Mouse (Mus musculus) forebrain, embryonic 11.5 days (tissue): ENCODE measurements around the gene Ung. TPM values are rescaled to one million over a fixed set of nuclear protein-coding genes. Genes with fewer than 3 reads are reported as not detected.
A peak's percentile ranks its signal among the peaks of the same experiment; 100 is the strongest.

Source experiments
- ATAC-seq: fragments of 200-750 bp; cut with Nextera tagmentation; replicated peaks from 2 replicates; pipeline ENCODE4 v1.8.0; 2017; ENCODE audit warnings: moderate TSS enrichment; ENCODE audit not compliant: low FRiP score
- DNase-seq: peaks from one replicate; pipeline ENCODE4 v3.0.0-alpha.2; 2017; ENCODE audit warnings: low spot score
- H3K27ac ChIP-seq: fragments of 300-500 bp; sonication (generic); 2 replicates; pipeline ENCODE4 v1.5.1; 2014; ENCODE audit warnings: low read depth, low read length
- H3K27me3 ChIP-seq: fragments of 300-500 bp; sonication (generic); 2 replicates; pipeline ENCODE4 v1.6.1; 2014; ENCODE audit warnings: mild to moderate bottlenecking, low read length, mixed read lengths; ENCODE audit not compliant: control insufficient read depth, insufficient read depth
- H3K36me3 ChIP-seq: fragments of 300-500 bp; sonication (generic); 2 replicates; pipeline ENCODE4 v1.6.1; 2014; ENCODE audit warnings: mild to moderate bottlenecking, low read length, moderate library complexity, mixed read lengths; ENCODE audit not compliant: control insufficient read depth, insufficient read depth
- H3K4me1 ChIP-seq: fragments of 300-500 bp; sonication (generic); replicated peaks from 2 replicates; pipeline ENCODE4 v1.6.1; 2014; ENCODE audit warnings: low read length, mixed read lengths; ENCODE audit not compliant: control insufficient read depth, insufficient read depth
- H3K4me2 ChIP-seq: fragments of 300-500 bp; sonication (generic); 2 replicates; pipeline ENCODE4 v1.6.1; 2014; ENCODE audit warnings: low read depth, mild to moderate bottlenecking, low read length, moderate library complexity, mixed read lengths; ENCODE audit not compliant: severe bottlenecking
- H3K4me3 ChIP-seq: fragments of 300-500 bp; sonication (generic); 2 replicates; pipeline ENCODE4 v1.5.1; 2014; ENCODE audit warnings: low read depth, low read length
- H3K9ac ChIP-seq: fragments of 300-500 bp; sonication (generic); 2 replicates; pipeline ENCODE4 v1.6.1; 2014; ENCODE audit warnings: low read length
- H3K9me3 ChIP-seq: fragments of 300-500 bp; sonication (generic); 2 replicates; pipeline ENCODE4 v1.6.1; 2016; ENCODE audit warnings: low read length, mixed read lengths; ENCODE audit not compliant: control insufficient read depth
- WGBS: fragments of 180-500 bp; shearing (Covaris S2); extraction: QIAGEN DNeasy Blood & Tissue Kit; methylation state at CpG from one replicate; pipeline ENCODE4 v1.1.7; 2014; 5-methylcytosine and 5-hydroxymethylcytosine counted together
- polyA plus RNA-seq: library from polyadenylated mRNA; unstranded; fragments of >200 nt; fragmentation: Nextera tagmentation; extraction: Ambion mirVana; gene quantifications from 2 replicates; pipeline ENCODE4 v1.2.1, GENCODE M21; 2014

Ung gene
- 49.4 and 50.6 TPM in 2 replicates for polyA plus RNA-seq

- WGBS, result under 1% methylated on average over 29 of the region's 29 CpGs
Observed at GRCm38 (mm10) chr5:114130211-114130605, at the start of gene Ung. TSS of gene Ung (plus strand) at chr5:114130386.

DNA sequence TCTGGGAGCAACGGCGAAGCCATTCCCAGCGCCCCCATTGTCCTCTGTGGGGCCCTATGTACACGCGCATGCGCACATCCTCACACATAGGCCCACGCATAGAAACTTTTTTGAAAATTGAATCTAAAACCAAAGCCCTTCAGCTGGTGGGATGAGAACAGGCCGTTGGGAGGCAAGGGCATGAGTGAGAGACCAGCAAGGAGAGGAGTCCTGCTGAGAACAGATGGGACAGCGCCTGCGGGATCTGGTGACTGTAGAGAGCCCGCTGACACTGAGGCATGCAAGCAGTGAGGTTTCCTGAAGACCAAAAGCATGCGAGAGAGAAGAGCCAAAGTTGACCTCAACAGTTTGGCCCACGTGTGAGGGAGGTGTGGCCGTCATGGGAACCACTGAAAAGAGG, 44.7 kb upstream of the Ung start:
- Histone ChIP-seq H3K27me3 (no peaks in the 10 kb centered on the region), H3K4me3 (no peak overlapping the region), H3K9ac (no peak overlapping the region), H3K9me3 (no peaks in the 10 kb centered on the region), H3K27ac (no peak overlapping the region), H3K36me3 (no peaks in the 10 kb centered on the region), H3K4me2 (no peak overlapping the region), H3K4me1 (no peaks in the 10 kb centered on the region)
- DNase-seq, result no peak
- no peak for ATAC-seq
- WGBS, result 84% methylated on average over 14 of the region's 14 CpGs

More at GRCm38 (mm10) chr5:114130211-114130605, at the start of gene Ung:
- H3K4me1 ChIP-seq, result peaks cover 4% of the 10 kb centered on the region; the same call in 1 of the 2 replicates
- no peaks in the 10 kb centered on the region for H3K27me3 ChIP-seq
- DNase-seq (peak; percentile 89), ATAC-seq (peak; percentile 55)
- no peaks in the 10 kb centered on the region for H3K9me3 ChIP-seq
- H3K36me3 ChIP-seq, result no peaks in the 10 kb centered on the region; the same call in 1 of the 2 replicates
- H3K4me3 ChIP-seq, result peak within 1 kb of the TSS; percentile 76
- peak within 1 kb of the TSS; percentile 94 for H3K4me2 ChIP-seq
- H3K9ac ChIP-seq, result peak within 1 kb of the TSS; percentile 64
- peak within 1 kb of the TSS; percentile 46; the same call in 1 of the 2 replicates for H3K27ac ChIP-seq

GRCm38 (mm10) chr5:114087875-114088480, 42.2 kb upstream of the Ung start:
- H3K27ac ChIP-seq, result no peak overlapping the region
- DNase-seq (no peak), ATAC-seq (no peak)
- H3K4me3 ChIP-seq, result no peak overlapping the region
- WGBS, result 79% methylated on average over 12 of the region's 12 CpGs
- H3K4me1 ChIP-seq, result peaks cover 3% of the 10 kb centered on the region; the same call in 1 of the 2 replicates
- no peaks in the 10 kb centered on the region for H3K9me3 ChIP-seq
- H3K4me2 ChIP-seq, result no peak overlapping the region
- H3K36me3 ChIP-seq, result no peaks in the 10 kb centered on the region
- no peaks in the 10 kb centered on the region for H3K27me3 ChIP-seq
- no peak overlapping the region for H3K9ac ChIP-seq

DNA sequence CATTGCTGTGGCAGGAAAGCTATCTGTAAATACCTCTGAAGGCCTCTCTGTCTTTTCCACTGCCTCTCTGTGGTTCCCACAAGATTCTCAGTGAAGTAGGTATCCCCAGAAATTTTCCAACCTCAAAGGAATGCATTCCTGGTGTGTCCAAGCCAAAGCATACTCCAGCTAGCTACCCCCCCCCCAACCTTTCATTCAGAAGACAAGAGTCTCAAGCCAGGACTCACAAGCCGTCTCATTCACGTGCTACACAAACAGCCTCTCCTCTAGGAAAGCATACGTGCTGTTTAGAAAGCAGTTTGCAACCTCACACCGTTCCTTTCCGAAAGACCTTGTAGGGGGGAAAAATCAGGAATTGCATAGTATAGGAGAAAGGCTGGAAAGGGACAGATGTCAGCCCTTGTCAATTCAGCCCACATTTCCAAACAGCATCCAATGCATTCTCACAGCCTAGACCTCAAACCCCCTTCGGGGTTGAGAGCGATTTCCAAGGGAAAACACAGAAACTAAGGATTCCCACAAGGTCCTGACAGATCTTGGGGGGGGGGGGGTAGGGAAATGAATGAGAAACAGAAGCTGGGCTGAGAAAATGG, 39.7 kb upstream of the Ung start:
- Histone ChIP-seq H3K4me3 (peak overlapping the region; percentile 39), H3K9me3 (no peaks in the 10 kb centered on the region), H3K4me1 (peaks cover 3% of the 10 kb centered on the region; the same call in 1 of the 2 replicates), H3K4me2 (peak overlapping the region; percentile 45), H3K27me3 (no peaks in the 10 kb centered on the region), H3K27ac (no peak overlapping the region), H3K36me3 (no peaks in the 10 kb centered on the region), H3K9ac (peak overlapping the region; percentile 71)
- no peak for ATAC-seq
- 19% methylated on average over 7 of the region's 7 CpGs for WGBS
- no peak for DNase-seq

DNA sequence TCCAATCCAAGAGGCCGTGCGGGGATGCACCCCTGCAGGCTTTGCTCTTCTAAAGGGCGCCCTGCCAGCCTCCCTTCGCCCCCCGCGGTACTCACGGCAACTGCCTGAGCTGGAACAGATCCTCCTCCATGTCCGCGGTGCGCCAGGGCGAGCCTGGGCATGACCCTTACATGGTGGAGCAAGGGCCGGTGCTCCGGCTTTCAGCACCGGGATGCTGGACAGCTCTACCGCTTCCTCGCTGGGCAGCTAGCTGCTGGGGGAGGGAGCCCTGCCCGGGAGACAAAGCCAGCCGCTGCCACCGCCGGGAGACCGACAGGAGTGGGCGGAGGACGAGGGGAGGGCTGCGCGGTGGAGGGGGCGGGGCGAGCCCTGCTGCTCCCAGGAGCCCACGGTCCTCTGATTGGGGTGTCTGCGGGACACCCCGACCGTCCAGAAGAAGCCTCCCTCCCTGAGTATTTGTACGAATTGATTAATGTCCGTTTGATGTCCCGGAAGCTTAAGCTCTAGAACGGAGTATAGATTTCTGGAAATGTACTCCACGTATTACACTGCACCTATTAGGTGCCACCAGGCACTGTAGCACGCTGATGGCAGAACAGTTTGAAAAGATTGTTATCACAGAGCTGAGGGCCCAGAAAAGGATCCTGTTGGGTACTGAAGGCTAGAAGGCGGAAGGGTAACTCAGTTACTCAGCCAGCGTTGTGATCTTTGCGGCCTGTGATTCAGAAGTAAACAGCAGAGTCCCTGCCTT, 39.0 kb upstream of the Ung start, which contains the start of gene Svop:
Gene Svop (minus strand): TSS at position 514 of the 751 bp plus-strand sequence.
- Histone ChIP-seq H3K27ac (peak within 1 kb of the TSS; percentile 79), H3K9me3 (no peaks in the 10 kb centered on the region), H3K4me3 (peak within 1 kb of the TSS; percentile 39), H3K4me1 (peaks cover 3% of the 10 kb centered on the region; the same call in 1 of the 2 replicates), H3K4me2 (peak within 1 kb of the TSS; percentile 45), H3K27me3 (no peaks in the 10 kb centered on the region), H3K9ac (peak within 1 kb of the TSS; percentile 71), H3K36me3 (no peaks in the 10 kb centered on the region)
- ATAC-seq (peak; percentile 64), DNase-seq (peak; percentile 92)
- 2% methylated on average over 40 of the region's 40 CpGs for WGBS

GRCm38 (mm10) chr5:114099709-114100389, 30.3 kb upstream of the Ung start:
- Histone ChIP-seq H3K4me1 (peaks cover 8% of the 10 kb centered on the region), H3K4me2 (peak overlapping the region; percentile 95), H3K36me3 (no peaks in the 10 kb centered on the region; the same call in 1 of the 2 replicates), H3K4me3 (peak overlapping the region; percentile 93), H3K9me3 (no peaks in the 10 kb centered on the region), H3K27ac (peak overlapping the region; percentile 41; the same call in 1 of the 2 replicates), H3K9ac (peak overlapping the region; percentile 92), H3K27me3 (no peaks in the 10 kb centered on the region)
- DNase-seq, result peak; percentile 96
- ATAC-seq, result peak; percentile 92
- WGBS, result 8% methylated on average over 37 of the region's 37 CpGs

- ATAC-seq (peak; percentile 72), DNase-seq (no peak)
- Histone ChIP-seq H3K4me2 (peak overlapping the region; percentile 95), H3K27me3 (no peaks in the 10 kb centered on the region), H3K4me1 (peaks cover 8% of the 10 kb centered on the region), H3K9me3 (no peaks in the 10 kb centered on the region), H3K36me3 (no peaks in the 10 kb centered on the region; the same call in 1 of the 2 replicates), H3K4me3 (peak overlapping the region; percentile 93), H3K27ac (no peak overlapping the region), H3K9ac (peak overlapping the region; percentile 92)
- 3% methylated on average over 56 of the region's 64 CpGs for WGBS
Observed at GRCm38 (mm10) chr5:114100390-114101099, 29.6 kb upstream of the Ung start.
